Mouse (Mus musculus): ENCODE data around the gene Nat8f5.
"Not testable (repeated sequence)": the region's sequence is repeated elsewhere in the genome, so short reads cannot be mapped to it uniquely, and the experiment has no call there.

The Nat8f5 gene

GRCm38 (mm10) chr6:85835104-85835503 lies 14.3 kb upstream of the Nat8f5 start:
- not testable (repeated sequence) for DNase-seq

GRCm38 (mm10) chr6:85834504-85835100 lies 13.8 kb upstream of the Nat8f5 start:
- DNase-seq, result not testable (repeated sequence)

- no peak for DNase-seq
Measured at GRCm38 (mm10) chr6:85831796-85832321, 11.1 kb upstream of the Nat8f5 start, which contains the start of gene Nat8. TSS of gene Nat8 (minus strand) at chr6:85832082.

- no peak for DNase-seq
Measured at GRCm38 (mm10) chr6:85829462-85829861, 8.7 kb upstream of the Nat8f5 start.

- no peak for DNase-seq
Measured at GRCm38 (mm10) chr6:85825886-85826285, 5.1 kb upstream of the Nat8f5 start.

- no peak for DNase-seq
Measured at GRCm38 (mm10) chr6:85823382-85824090, 2.8 kb upstream of the Nat8f5 start.

- no peak for DNase-seq
Measured at GRCm38 (mm10) chr6:85822286-85822685, 1.5 kb upstream of the Nat8f5 start.

GRCm38 (mm10) chr6:85818338-85818737 lies 2.4 kb downstream of the Nat8f5 start:
- no peak for DNase-seq

GRCm38 (mm10) chr6:85813339-85813738 lies 7.4 kb downstream of the Nat8f5 start:
- no peak for DNase-seq

- DNase-seq, result not testable (repeated sequence)
Measured at GRCm38 (mm10) chr6:85810942-85811537, 9.7 kb downstream of the Nat8f5 start.

- not testable (repeated sequence) for DNase-seq
Measured at GRCm38 (mm10) chr6:85810514-85810913, 10.3 kb downstream of the Nat8f5 start.

GRCm38 (mm10) chr6:85809784-85810183 lies 11.0 kb downstream of the Nat8f5 start:
- DNase-seq, result not testable (repeated sequence)

GRCm38 (mm10) chr6:85803180-85803579 lies 17.6 kb downstream of the Nat8f5 start:
- not testable (repeated sequence) for DNase-seq

All from right cerebral cortex, postnatal 25 days (tissue).